Mouse (Mus musculus): Measurements from ENCODE around the gene Txndc11.

DNA sequence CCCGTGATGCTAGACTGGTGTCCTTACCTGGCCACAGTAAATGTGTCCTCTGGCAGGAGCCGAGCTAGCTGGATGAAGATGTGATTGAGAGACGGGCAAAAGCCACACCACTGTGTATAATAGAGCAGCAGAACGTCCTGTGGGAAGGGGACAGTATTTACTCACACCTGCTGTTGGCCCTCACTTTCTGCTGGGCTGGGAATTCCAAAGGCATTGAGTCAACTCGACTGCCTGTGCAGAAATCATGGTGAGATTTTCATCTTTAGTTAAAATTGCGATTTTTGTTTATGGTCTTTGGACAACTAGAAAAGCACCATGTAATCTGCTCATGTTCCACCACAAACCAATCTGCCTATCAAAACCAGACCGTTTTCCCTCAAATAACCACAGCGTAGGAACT lies 50.3 kb downstream of the Txndc11 start:
- TF ChIP-seq POLR2A (IDR thresholded peaks at IDR 0.05; ENCODE audit: low read depth, low read length), result no peak
- TF ChIP-seq CTCF (IDR thresholded peaks at IDR 0.05; ENCODE audit: borderline replicate concordance, insufficient read depth, low read length), result no peak

Measured in embryonic fibroblast, embryonic 13.5 days (primary cell).